Comparison of ENCODE assay signal across 8 mouse cellular contexts in the genomic region with DNA sequence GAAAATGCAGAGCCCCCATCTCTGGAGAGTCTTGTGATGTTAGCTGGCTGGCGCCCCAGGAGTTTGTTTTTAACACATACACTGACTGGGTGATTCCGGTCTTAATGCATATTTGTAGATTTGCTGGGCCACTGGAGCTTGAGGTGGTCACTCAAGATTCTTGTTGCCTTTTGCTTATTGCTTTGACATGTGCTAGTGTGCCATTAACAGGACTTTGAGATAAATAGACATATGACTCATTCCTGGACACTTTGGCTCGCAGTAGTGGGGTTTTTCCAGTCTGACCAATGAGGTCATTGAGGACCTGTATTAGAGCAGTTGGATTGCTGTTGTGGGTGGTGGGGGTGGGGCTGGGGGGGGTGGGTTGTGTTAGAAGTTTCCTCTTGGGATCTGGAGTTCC. TPM values are rescaled to one million over a fixed set of nuclear protein-coding genes. Genes with fewer than 3 reads are reported as not detected.
DNase-seq lines count a peak whose midpoint lies in the region; ATAC-seq and TF ChIP-seq lines count a peak whose summit lies in the region.

No protein-coding gene starts in this region.

- H3K36me3 ChIP-seq in heart, postnatal 0 days (replicated peaks; ENCODE audit: control insufficient read depth, insufficient read depth, low read length): no peaks in the 10 kb centered on the region; the same call in 1 of the 2 replicates
- no peaks in the 10 kb centered on the region for H3K36me3 ChIP-seq in limb, embryonic 15.5 days
- H3K36me3 ChIP-seq in stomach, postnatal 0 days (ENCODE audit: control insufficient read depth, insufficient read depth, low read length): no peaks in the 10 kb centered on the region

- TF ChIP-seq CTCF in bone marrow macrophage, adult 2 months (IDR thresholded peaks at IDR 0.05; ENCODE audit: low read depth, low read length): no peak
- TF ChIP-seq CTCF in heart, postnatal 0 days (IDR thresholded peaks at IDR 0.05; ENCODE audit: low read depth): no peak
- no peak for TF ChIP-seq CTCF in stomach, postnatal 0 days (IDR thresholded peaks at IDR 0.05; ENCODE audit: low read depth)

- no peak for ATAC-seq in cerebellum, adult (ENCODE audit: insufficient number of reproducible peaks, low FRiP score, low TSS enrichment)
- no peak; the same call in 1 of the 2 replicates for ATAC-seq in heart, postnatal 0 days (ENCODE audit: insufficient read depth, low read depth)
- ATAC-seq in limb, embryonic 15.5 days (ENCODE audit: insufficient number of reproducible peaks, low FRiP score, low TSS enrichment, low read depth): no peak
- no peak for ATAC-seq in stomach, postnatal 0 days (ENCODE audit: low FRiP score, low TSS enrichment)

- H3K9ac ChIP-seq in heart, postnatal 0 days (replicated peaks; ENCODE audit: low read depth, low read length): no peak overlapping the region
- no peak overlapping the region for H3K9ac ChIP-seq in limb, embryonic 15.5 days
- peak overlapping the region; percentile 88 for H3K9ac ChIP-seq in stomach, postnatal 0 days (ENCODE audit: low read length)

- H3K9me3 ChIP-seq in heart, postnatal 0 days (replicated peaks; ENCODE audit: control insufficient read depth, low read length): no peaks in the 10 kb centered on the region
- H3K9me3 ChIP-seq in limb, embryonic 15.5 days: no peaks in the 10 kb centered on the region
- H3K9me3 ChIP-seq in stomach, postnatal 0 days (ENCODE audit: control insufficient read depth, low read length): no peaks in the 10 kb centered on the region

- WGBS in heart, postnatal 0 days: 37% methylated on average over 3 of the region's 3 CpGs
- 80% methylated on average over 3 of the region's 3 CpGs for WGBS in limb, embryonic 15.5 days
- 36% methylated on average over 3 of the region's 3 CpGs for WGBS in stomach, postnatal 0 days

- H3K4me1 ChIP-seq in bone marrow macrophage, adult 2 months (ENCODE audit: control insufficient read depth, insufficient read depth, low read length): peaks cover 52% of the 10 kb centered on the region
- peaks cover 28% of the 10 kb centered on the region for H3K4me1 ChIP-seq in heart, postnatal 0 days (ENCODE audit: control insufficient read depth, insufficient read depth)
- peaks cover 33% of the 10 kb centered on the region for H3K4me1 ChIP-seq in limb, embryonic 15.5 days
- H3K4me1 ChIP-seq in stomach, postnatal 0 days (replicated peaks; ENCODE audit: control insufficient read depth, insufficient read depth): peaks cover 4% of the 10 kb centered on the region; the same call in 1 of the 2 replicates

- TF ChIP-seq POLR2A in bone marrow macrophage, adult 2 months (IDR thresholded peaks at IDR 0.05; ENCODE audit: borderline replicate concordance, low read depth, low read length): no peak

- peak overlapping the region; percentile 84 for H3K27ac ChIP-seq in bone marrow macrophage, adult 2 months (ENCODE audit: insufficient read depth, low read depth, low read length)
- peak overlapping the region; percentile 87 for H3K27ac ChIP-seq in heart, postnatal 0 days (ENCODE audit: low read depth)
- peak overlapping the region; percentile 98 for H3K27ac ChIP-seq in limb, embryonic 15.5 days
- peak overlapping the region; percentile 99 for H3K27ac ChIP-seq in stomach, postnatal 0 days (replicated peaks)

- H3K4me3 ChIP-seq in bone marrow macrophage, adult 2 months (ENCODE audit: insufficient read depth, low read length): peak overlapping the region; percentile 68
- peak overlapping the region; percentile 57 for H3K4me3 ChIP-seq in heart, postnatal 0 days (ENCODE audit: low read depth, low read length)
- H3K4me3 ChIP-seq in limb, embryonic 15.5 days: peak overlapping the region; percentile 89; the same call in 1 of the 2 replicates
- H3K4me3 ChIP-seq in stomach, postnatal 0 days (ENCODE audit: low read depth, low read length): peak overlapping the region; percentile 80

- peak overlapping the region; percentile 70 for H3K4me2 ChIP-seq in heart, postnatal 0 days (ENCODE audit: low read depth, low read length)
- peak overlapping the region; percentile 68 for H3K4me2 ChIP-seq in limb, embryonic 15.5 days
- H3K4me2 ChIP-seq in stomach, postnatal 0 days (replicated peaks; ENCODE audit: low read depth): peak overlapping the region; percentile 79

- intact Hi-C loops in left cerebral cortex, postnatal 36 days (cut with DNase I): no loop called here

- no peak for TF ChIP-seq EP300 in heart, postnatal 0 days (IDR thresholded peaks at IDR 0.05; ENCODE audit: low read depth)
- TF ChIP-seq EP300 in stomach, postnatal 0 days (optimal IDR thresholded peaks at IDR 0.05): no peak

- DNase-seq in cerebellum, adult 9-10 months: peak; percentile 65
- DNase-seq in heart, postnatal 0 days (ENCODE audit: low spot score): peak; percentile 87
- peak; percentile 75 for DNase-seq in stomach, postnatal 0 days (ENCODE audit: low spot score)
- no peak for DNase-seq in frontal cortex, postnatal 36 days (ENCODE audit: low spot score in 2 of 2)
- DNase-seq in left cerebral cortex, postnatal 36 days (ENCODE audit: low spot score in 2 of 2): no peak

- H3K27me3 ChIP-seq in heart, postnatal 0 days (ENCODE audit: control insufficient read depth, insufficient read depth, low read length): no peaks in the 10 kb centered on the region
- H3K27me3 ChIP-seq in limb, embryonic 15.5 days: no peaks in the 10 kb centered on the region
- H3K27me3 ChIP-seq in stomach, postnatal 0 days (ENCODE audit: control insufficient read depth, insufficient read depth, low read length): no peaks in the 10 kb centered on the region

RNA-seq across cellular contexts. Expression of gene Vps37c, which starts 1.8 kb away (rescaled TPM):
- 39.9 and 41.7 TPM in 2 replicates for polyA plus RNA-seq in bone marrow macrophage, adult 2 months (2012; ENCODE audit: insufficient read depth, insufficient read length, missing spikeins)
- 25.5 and 42.1 TPM in 2 replicates for total RNA-seq in heart, postnatal 0 days (2014; rRNA removed; ENCODE audit: low replicate concordance)
- polyA plus RNA-seq in heart, postnatal 0 days (2015; fragmentation: Nextera tagmentation; extraction: Ambion mirVana): 22.2 and 23.0 TPM in 2 replicates
- polyA plus RNA-seq in limb, embryonic 15.5 days (2015; fragmentation: Nextera tagmentation; extraction: Ambion mirVana): 46.0 and 48.6 TPM in 2 replicates
- polyA plus RNA-seq in stomach, postnatal 0 days (2015; fragmentation: Nextera tagmentation; extraction: Ambion mirVana): 48.6 and 57.3 TPM in 2 replicates
- total RNA-seq in left cerebral cortex, postnatal 36 days (2021): 10 to 100 TPM; 23.0 to 23.2 TPM

RNA-seq across cellular contexts. Expression of gene Pga5, which starts 12.5 kb away (rescaled TPM):
- polyA plus RNA-seq in bone marrow macrophage, adult 2 months (2012; ENCODE audit: insufficient read depth, insufficient read length, missing spikeins): not detected in 2 replicates
- not detected in 2 replicates for total RNA-seq in heart, postnatal 0 days (2014; rRNA removed; ENCODE audit: low replicate concordance)
- not detected in 2 replicates for polyA plus RNA-seq in heart, postnatal 0 days (2015; fragmentation: Nextera tagmentation; extraction: Ambion mirVana)
- not detected in 2 replicates for polyA plus RNA-seq in limb, embryonic 15.5 days (2015; fragmentation: Nextera tagmentation; extraction: Ambion mirVana)
- polyA plus RNA-seq in stomach, postnatal 0 days (2015; fragmentation: Nextera tagmentation; extraction: Ambion mirVana): 22,358 and 23,362 TPM in 2 replicates
- not detected for total RNA-seq in left cerebral cortex, postnatal 36 days (2021)

RNA-seq across cellular contexts. Expression of gene Cd5, which starts 48.5 kb away (rescaled TPM):
- not detected in 2 replicates for polyA plus RNA-seq in bone marrow macrophage, adult 2 months (2012; ENCODE audit: insufficient read depth, insufficient read length, missing spikeins)
- total RNA-seq in heart, postnatal 0 days (2014; rRNA removed; ENCODE audit: low replicate concordance): 3.2 TPM in 1 of 2 replicates, not detected in the other
- 0.12 and 0.23 TPM in 2 replicates for polyA plus RNA-seq in heart, postnatal 0 days (2015; fragmentation: Nextera tagmentation; extraction: Ambion mirVana)
- 0.67 and 1.0 TPM in 2 replicates for polyA plus RNA-seq in limb, embryonic 15.5 days (2015; fragmentation: Nextera tagmentation; extraction: Ambion mirVana)
- 1.6 and 1.8 TPM in 2 replicates for polyA plus RNA-seq in stomach, postnatal 0 days (2015; fragmentation: Nextera tagmentation; extraction: Ambion mirVana)
- total RNA-seq in left cerebral cortex, postnatal 36 days (2021): not detected

RNA-seq across cellular contexts. Expression of gene Vwce, which starts 56.3 kb away (rescaled TPM):
- polyA plus RNA-seq in bone marrow macrophage, adult 2 months (2012; ENCODE audit: insufficient read depth, insufficient read length, missing spikeins): not detected in 2 replicates
- 0.19 and 4.7 TPM in 2 replicates for total RNA-seq in heart, postnatal 0 days (2014; rRNA removed; ENCODE audit: low replicate concordance)
- 0.22 and 0.23 TPM in 2 replicates for polyA plus RNA-seq in heart, postnatal 0 days (2015; fragmentation: Nextera tagmentation; extraction: Ambion mirVana)
- polyA plus RNA-seq in limb, embryonic 15.5 days (2015; fragmentation: Nextera tagmentation; extraction: Ambion mirVana): 2.8 and 3.1 TPM in 2 replicates
- 0.51 and 0.61 TPM in 2 replicates for polyA plus RNA-seq in stomach, postnatal 0 days (2015; fragmentation: Nextera tagmentation; extraction: Ambion mirVana)
- under 1 TPM; 0.35 to 0.66 TPM for total RNA-seq in left cerebral cortex, postnatal 36 days (2021)

Comparison
In these comparisons a context has a peak if more than half of its experiments do, and no peak if none do; other contexts are left out.
1. DNase-seq: peak in cerebellum, adult 9-10 months (single experiment), heart, postnatal 0 days (single experiment) and stomach, postnatal 0 days (single experiment); none in frontal cortex, postnatal 36 days (0 of 2) and left cerebral cortex, postnatal 36 days (0 of 2).
2. RNA of gene Pga5, which starts 12.5 kb away (polyA plus RNA-seq): 22,358 to 23,362 TPM in stomach, postnatal 0 days; not detected in bone marrow macrophage, adult 2 months, not detected in heart, postnatal 0 days and not detected in limb, embryonic 15.5 days; every median in the first group is over 1,000 times any median in the second.
3. Peak in every context shown above with its lines, with median percentiles within 50 percentile points of each other: H3K27ac ChIP-seq, H3K4me3 ChIP-seq and H3K4me2 ChIP-seq.